Mouse (Mus musculus): ENCODE measurements at regions not wholly inside any gene's neighbourhood (a gene's known extent, or its start where the extent isn't known, plus 50 kb on each side); places are given as distances from the start of the nearest gene placed in this dataset.

DNA sequence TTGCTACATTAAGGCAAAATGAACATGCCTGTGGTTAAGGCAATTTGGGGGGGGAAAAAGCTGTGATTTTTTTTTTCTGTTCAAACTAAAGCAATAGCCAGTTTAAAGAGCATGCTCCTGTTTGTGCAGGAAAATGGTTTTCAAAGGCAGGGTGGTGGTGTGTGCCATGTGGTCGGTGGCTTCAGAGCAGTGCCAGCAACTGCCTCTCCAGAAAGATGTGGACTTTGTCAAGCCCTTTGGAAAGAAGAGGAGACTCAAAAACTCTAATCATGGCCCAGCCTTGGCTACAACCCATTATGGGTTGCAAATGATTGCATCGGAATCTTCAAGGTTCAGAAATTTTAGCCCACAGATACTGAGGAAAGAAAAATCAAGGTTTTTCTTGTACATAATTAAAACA lies 382.4 kb upstream of the Arid1b start:
- TF ChIP-seq POLR2AphosphoS2 (IDR thresholded peaks at IDR 0.05; ENCODE audit: insufficient read length, low read depth) = no peak
- TF ChIP-seq POLR2A (IDR thresholded peaks at IDR 0.05; ENCODE audit: insufficient read length, low read depth) = no peak
